Mouse (Mus musculus) heart, postnatal 0 days (tissue): Measurements from ENCODE around the gene Bcas3.

Experiments
- CTCF ChIP-seq: IDR thresholded peaks from 2 replicates; pipeline ENCODE4 v1.5.1; 2016; ENCODE audit warnings: antibody characterized with exemption, control low read depth, low read depth
- EP300 ChIP-seq: IDR thresholded peaks from 2 replicates; pipeline ENCODE4 v1.6.1; 2016; ENCODE audit warnings: antibody characterized with exemption, low read depth

DNA sequence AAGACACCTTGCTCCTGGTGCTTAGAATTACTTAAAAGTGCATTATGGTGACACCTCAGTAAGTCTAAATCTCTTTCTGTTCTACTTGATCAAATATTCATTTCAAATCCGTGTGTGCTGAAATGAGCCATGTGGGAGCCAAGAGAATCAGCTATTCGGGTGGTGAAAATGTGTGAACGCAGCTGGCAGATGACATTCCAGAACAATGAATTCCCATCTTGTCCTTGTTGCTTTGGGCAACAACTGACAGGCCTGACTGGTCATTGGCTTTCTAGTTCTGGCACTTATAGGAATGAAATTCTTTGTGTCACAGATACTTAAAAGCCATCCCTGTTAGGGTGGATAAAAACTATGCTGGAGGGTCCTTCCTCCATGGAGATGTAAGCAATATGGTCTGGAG, 240.7 kb downstream of the Bcas3 start:
- TF ChIP-seq CTCF, result no peak
- TF ChIP-seq EP300, result no peak
